Mouse (Mus musculus) macrophage (primary cell): ENCODE measurements around the gene Sdr39u1. TPM values are rescaled to one million over a fixed set of nuclear protein-coding genes. Genes with fewer than 3 reads are reported as not detected.

ENCODE experiments used
- H3K27ac ChIP-seq: fragments of 350-480 bp; formaldehyde crosslinking; 2 replicates; pipeline ENCODE4 v1.9.0; 2021
- H3K36me3 ChIP-seq: fragments of 350-480 bp; formaldehyde crosslinking; 2 replicates; pipeline ENCODE4 v1.9.0; 2021; ENCODE audit errors: inconsistent target
- H3K4me3 ChIP-seq: fragments of 350-480 bp; formaldehyde crosslinking; 2 replicates; pipeline ENCODE4 v1.9.0; 2021; ENCODE audit errors: inconsistent target
- H3K79me2 ChIP-seq: fragments of 350-480 bp; formaldehyde crosslinking; 2 replicates; pipeline ENCODE4 v1.9.0; 2021; ENCODE audit errors: inconsistent target
- WGBS: methylation state at CpG from one replicate; pipeline ENCODE4 v1.1.7; 2026; ENCODE audit warnings: inconsistent platforms; ENCODE audit not compliant: missing documents; 5-methylcytosine and 5-hydroxymethylcytosine counted together
- polyA plus RNA-seq: library from polyadenylated mRNA; stranded (reverse); fragments of 250-400 nt; gene quantifications from 3 replicates; pipeline ENCODE4 v1.2.4, GENCODE M21; 2018; ENCODE audit warnings: inconsistent platforms

The Sdr39u1 gene
- polyA plus RNA-seq, 1 experiment from 2014 or later = 3.1 TPM

- H3K79me2 ChIP-seq = no peaks in the 10 kb centered on the region
- no peaks in the 10 kb centered on the region for H3K36me3 ChIP-seq
- H3K4me3 ChIP-seq = no peak overlapping the region
- no peak overlapping the region for H3K27ac ChIP-seq
- WGBS = 22% methylated on average over 14 of the region's 14 CpGs
Measured at GRCm38 (mm10) chr14:55877469-55878315, 22.4 kb downstream of the Sdr39u1 start.

DNA sequence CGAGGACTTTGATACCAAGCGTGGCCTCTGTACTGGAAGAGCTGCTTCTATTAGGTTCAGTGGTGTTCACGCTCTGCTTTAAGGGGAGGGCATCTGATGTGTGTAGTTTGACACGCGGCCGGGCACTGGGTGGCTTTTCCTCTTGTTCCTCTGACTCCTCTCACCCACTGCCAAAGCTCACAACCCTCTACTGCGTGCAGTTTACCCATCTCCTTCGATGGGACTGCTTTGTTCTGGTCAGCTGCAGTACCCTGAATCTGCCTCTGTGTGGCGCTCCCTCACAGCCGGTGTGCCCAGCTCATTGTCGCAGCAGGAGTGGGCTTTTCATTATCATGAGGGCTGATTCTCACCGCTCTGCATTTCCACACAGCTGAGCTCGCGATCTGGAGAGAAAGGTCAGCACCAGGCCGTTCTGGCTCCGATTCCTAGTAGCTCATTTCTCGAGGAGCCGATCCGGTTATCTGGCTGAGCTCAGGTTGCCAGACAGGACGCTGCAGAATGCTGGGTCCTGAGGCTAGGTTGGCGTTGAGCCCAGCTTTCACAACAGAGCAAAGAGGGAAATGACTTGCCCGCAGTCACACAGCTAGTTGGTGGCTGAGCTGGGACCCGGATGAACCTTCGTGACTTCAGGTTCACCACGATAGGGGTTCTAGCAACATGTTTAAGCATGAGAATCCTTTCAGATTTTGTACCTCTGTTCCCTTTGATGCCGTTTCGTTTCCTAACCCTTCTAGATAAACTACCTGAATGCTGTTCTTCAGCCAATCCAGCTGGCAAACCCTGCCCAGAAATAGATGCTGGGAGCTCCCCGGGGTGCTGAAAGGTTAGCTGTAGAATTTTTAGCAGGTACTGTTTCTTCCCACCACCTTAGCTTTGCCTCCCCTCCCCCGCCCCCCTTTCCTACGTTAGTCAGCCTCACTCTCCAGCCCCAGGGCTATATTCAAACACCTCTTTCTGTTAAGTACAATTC, 26.1 kb downstream of the Sdr39u1 start:
- WGBS = 14% methylated on average over 30 of the region's 30 CpGs
- Histone ChIP-seq H3K4me3 (no peak overlapping the region), H3K79me2 (no peaks in the 10 kb centered on the region), H3K27ac (no peak overlapping the region), H3K36me3 (no peaks in the 10 kb centered on the region)

- no peaks in the 10 kb centered on the region for H3K36me3 ChIP-seq
- H3K79me2 ChIP-seq = no peaks in the 10 kb centered on the region
- WGBS = 88% methylated on average over 8 of the region's 8 CpGs
- no peak overlapping the region for H3K27ac ChIP-seq
- no peak overlapping the region for H3K4me3 ChIP-seq
Measured at GRCm38 (mm10) chr14:55873242-55873713, 26.8 kb downstream of the Sdr39u1 start.

DNA sequence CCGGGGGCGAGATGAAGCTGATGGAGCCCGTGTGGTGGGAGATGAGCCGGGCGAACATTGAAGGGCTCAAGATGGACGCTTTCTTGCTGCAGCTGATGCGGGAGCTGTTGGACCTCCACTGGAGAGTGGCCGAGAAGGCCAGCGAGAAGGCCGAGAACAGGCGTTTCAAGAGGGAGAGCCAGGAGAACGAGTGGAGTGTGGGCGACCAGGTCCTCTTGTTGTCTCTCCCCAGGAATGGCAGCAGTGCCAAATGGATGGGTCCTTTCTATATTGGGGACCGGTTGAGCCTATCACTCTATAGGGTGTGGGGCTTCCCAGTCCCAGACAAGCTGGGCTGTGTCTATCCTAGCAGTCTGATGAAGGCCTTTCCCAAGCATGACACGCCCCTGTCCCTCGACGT, 27.5 kb downstream of the Sdr39u1 start:
- H3K36me3 ChIP-seq = no peaks in the 10 kb centered on the region
- no peaks in the 10 kb centered on the region for H3K79me2 ChIP-seq
- 95% methylated on average over 17 of the region's 17 CpGs for WGBS

DNA sequence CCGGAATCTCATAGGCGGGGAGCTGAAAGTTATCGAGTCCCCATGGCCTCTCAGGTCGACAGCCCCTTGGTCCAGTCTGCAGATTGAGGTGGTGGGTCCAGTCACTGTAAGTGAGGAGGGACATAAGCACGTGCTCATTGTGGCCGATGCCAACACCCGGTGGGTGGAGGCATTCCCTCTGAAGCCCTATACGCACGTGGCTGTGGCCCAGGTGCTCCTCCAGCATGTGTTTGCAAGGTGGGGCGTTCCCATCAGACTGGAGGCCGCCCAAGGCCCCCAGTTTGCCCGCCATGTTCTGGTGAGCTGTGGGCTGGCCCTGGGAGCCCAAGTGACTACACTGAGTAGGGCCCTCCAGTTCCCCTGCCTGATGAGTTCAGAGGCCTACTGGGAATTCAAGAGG, 28.1 kb downstream of the Sdr39u1 start:
- 90% methylated on average over 10 of the region's 12 CpGs for WGBS
- Histone ChIP-seq H3K27ac (no peak overlapping the region), H3K79me2 (no peaks in the 10 kb centered on the region), H3K36me3 (no peaks in the 10 kb centered on the region), H3K4me3 (no peak overlapping the region)

More for the DNA sequence above, 27.5 kb downstream of the Sdr39u1 start:
- no peak overlapping the region for H3K27ac ChIP-seq
- H3K4me3 ChIP-seq = no peak overlapping the region

GRCm38 (mm10) chr14:55869538-55869937, 30.6 kb downstream of the Sdr39u1 start:
- Histone ChIP-seq H3K79me2 (no peaks in the 10 kb centered on the region), H3K4me3 (no peak overlapping the region), H3K27ac (no peak overlapping the region), H3K36me3 (no peaks in the 10 kb centered on the region)
- WGBS = 93% methylated on average over 6 of the region's 6 CpGs

DNA sequence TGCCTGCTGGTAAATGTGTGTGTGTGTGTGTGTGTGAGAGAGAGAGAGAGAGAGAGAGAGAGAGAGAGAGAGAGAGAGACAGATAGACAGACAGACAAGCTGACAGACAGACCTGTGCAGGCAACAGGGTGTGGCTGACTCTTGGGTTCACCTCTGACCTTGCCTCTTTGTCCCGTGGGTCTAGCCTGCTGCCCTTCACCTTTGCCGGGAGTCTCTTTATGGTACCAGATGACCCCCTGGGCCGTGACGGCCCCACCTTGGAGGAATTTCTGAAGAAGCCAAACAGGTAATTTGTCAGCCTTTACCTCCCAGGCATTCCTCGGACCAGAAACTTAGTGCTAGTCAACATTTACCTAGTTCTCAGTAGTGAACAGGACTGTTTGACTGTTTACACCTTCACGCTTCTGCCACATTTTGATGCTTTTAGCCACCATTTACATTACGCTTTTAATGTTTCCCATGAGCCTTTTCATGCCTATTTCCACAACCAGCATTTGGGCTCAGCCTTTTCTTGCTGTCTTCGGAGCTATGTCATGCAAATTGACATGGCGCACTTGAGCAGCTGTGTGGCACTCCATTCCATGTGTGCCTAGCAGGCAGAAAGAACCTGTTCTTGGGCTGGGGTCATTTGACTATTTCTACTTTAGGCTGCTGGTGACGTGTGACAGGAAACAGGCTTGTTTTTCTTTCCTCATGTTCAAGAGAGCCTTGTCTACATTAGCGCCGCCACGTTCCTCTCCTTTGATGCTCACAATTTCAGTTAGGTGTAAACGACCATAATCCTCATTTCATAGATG, 31.7 kb downstream of the Sdr39u1 start:
- Histone ChIP-seq H3K27ac (no peak overlapping the region), H3K79me2 (no peaks in the 10 kb centered on the region), H3K4me3 (no peak overlapping the region), H3K36me3 (no peaks in the 10 kb centered on the region)
- 92% methylated on average over 14 of the region's 14 CpGs for WGBS

DNA sequence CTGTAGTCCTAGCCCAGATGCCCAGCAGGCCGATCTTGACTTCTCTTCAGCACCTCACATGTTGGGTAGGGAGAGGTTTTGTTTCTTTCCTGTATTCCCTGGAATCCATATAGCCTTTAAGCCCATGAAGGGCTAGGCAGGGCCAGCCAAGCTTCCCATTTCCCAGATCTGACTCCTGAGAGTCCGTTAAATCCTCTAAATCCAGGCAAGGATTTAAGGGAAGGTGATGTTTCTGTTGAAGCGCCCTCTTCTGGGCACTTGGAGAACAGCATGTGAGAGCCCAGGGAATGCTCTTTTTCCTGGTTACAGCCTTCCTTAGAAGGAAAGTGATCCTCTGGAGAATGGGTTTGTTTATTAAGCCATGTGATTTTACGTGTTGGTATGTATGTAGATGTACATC, 33.1 kb downstream of the Sdr39u1 start:
- Histone ChIP-seq H3K27ac (no peak overlapping the region), H3K4me3 (no peak overlapping the region), H3K79me2 (no peaks in the 10 kb centered on the region), H3K36me3 (no peaks in the 10 kb centered on the region)
- 49% methylated on average over 4 of the region's 4 CpGs for WGBS

- Histone ChIP-seq H3K27ac (no peak overlapping the region), H3K36me3 (no peaks in the 10 kb centered on the region), H3K79me2 (no peaks in the 10 kb centered on the region), H3K4me3 (no peak overlapping the region)
- WGBS = 41% methylated on average over 7 of the region's 7 CpGs
Measured at GRCm38 (mm10) chr14:55863773-55864172, 36.3 kb downstream of the Sdr39u1 start.

DNA sequence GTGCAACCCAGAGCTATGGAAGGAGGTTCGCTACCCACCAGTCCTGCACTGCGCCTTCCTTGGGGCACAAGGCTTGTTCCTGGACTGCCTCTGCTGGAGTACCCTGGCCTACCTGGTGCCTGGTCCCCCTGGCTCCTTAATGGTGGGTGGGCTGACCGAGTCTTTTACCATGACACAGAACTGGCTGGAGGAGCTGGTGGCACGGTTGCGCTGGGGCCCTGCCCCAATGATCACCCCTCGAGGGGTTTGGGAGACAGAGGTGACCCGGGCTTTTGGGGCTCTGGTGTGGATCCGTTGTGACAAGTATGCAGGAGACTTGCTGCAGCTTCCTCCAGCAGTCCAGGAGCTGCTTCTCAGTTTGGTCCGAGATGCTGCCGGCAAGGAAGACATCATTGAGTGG, 37.1 kb downstream of the Sdr39u1 start:
- Histone ChIP-seq H3K36me3 (no peaks in the 10 kb centered on the region), H3K79me2 (no peaks in the 10 kb centered on the region), H3K27ac (no peak overlapping the region), H3K4me3 (no peak overlapping the region)
- WGBS = 97% methylated on average over 10 of the region's 10 CpGs

GRCm38 (mm10) chr14:55862186-55862585, 37.9 kb downstream of the Sdr39u1 start:
- H3K79me2 ChIP-seq = no peaks in the 10 kb centered on the region
- no peak overlapping the region for H3K27ac ChIP-seq
- 89% methylated on average over 6 of the region's 6 CpGs for WGBS
- H3K36me3 ChIP-seq = no peaks in the 10 kb centered on the region
- no peak overlapping the region for H3K4me3 ChIP-seq

DNA sequence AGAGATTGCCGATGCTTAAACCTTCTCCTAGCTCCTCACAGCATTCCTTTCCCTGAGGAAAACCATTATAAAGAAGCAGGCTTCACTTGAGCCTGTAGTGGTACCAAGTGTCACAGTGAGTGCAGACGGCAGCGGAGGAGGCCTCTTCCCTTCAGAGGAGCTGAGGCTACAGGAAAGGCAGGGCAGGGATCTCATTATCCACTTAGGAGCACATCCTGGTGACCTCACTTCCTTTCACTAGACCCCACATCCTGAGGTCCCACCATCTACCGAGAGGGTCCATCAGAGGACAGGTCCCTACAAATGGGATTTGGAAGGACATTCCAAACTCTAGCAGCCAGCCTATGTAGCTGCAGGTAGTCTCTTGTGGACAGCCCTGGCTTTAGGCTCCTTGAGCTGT, 42.5 kb downstream of the Sdr39u1 start:
- Histone ChIP-seq H3K79me2 (no peaks in the 10 kb centered on the region), H3K36me3 (no peaks in the 10 kb centered on the region), H3K27ac (no peak overlapping the region), H3K4me3 (no peak overlapping the region)
- WGBS = 90% methylated on average over 4 of the region's 4 CpGs

- Histone ChIP-seq H3K27ac (no peak overlapping the region), H3K4me3 (no peak overlapping the region), H3K36me3 (no peaks in the 10 kb centered on the region), H3K79me2 (no peaks in the 10 kb centered on the region)
- 61% methylated on average over 3 of the region's 4 CpGs for WGBS
Measured at GRCm38 (mm10) chr14:55855101-55855561, 45.0 kb downstream of the Sdr39u1 start.
